Mouse (Mus musculus) right cerebral cortex, postnatal 4 days (tissue): ENCODE measurements around the gene Ube2j1.

ENCODE experiments used
- DNase-seq: peaks from one replicate; pipeline ENCODE4 v3.0.0-alpha.2; 2022

Ube2j1 gene

DNA sequence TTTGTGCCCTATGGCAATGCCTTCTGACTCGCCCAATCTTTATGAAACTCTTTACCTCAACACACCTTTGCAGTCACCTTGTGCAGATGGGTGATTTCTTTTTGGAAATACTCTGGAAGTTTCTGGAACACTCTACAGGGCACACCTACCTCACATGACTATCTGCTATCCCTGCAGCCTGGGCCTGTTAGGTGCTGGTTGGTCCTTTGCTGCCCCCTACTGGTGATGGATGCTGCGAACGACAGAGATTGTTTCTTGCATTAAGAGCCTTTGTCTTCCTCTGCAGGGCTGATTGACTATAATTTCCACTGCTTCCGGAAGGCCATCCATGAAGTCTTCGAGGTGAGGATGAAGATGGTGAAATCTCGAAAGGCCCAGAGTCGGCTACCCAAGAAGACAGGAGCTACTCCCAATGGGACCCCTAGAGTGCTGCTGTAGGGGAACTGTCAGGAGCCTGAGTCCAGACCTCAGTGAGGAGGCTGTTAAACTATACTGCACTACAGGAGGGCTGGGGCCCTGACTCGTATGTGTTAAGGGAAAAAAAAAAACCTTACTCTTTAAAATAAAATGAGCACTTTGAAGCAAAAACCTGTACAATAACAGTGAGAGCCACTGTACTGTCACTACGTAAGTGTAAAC is 12.7 kb upstream of the Ube2j1 start:
- peak; percentile 94 for DNase-seq

DNA sequence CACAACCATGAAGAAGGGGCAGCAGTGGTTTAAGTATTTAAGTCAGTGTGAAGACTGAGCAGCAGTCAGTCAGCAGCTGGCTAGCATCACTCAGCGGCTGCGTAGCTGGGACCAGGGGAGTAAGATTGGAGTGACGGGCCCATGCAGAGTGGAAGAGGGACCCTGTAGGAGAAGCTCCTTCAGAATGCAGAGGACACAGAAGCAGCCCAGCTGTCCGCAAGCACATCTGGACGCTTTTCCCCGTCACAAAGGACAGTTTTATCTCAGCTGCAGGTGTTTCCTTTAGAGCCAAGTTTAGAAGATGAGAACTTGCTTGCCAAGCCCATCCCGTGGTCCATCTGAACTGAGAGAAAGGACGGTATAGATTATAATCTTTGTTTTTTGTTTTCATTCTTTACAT is 6.8 kb upstream of the Ube2j1 start:
- no peak for DNase-seq

DNA sequence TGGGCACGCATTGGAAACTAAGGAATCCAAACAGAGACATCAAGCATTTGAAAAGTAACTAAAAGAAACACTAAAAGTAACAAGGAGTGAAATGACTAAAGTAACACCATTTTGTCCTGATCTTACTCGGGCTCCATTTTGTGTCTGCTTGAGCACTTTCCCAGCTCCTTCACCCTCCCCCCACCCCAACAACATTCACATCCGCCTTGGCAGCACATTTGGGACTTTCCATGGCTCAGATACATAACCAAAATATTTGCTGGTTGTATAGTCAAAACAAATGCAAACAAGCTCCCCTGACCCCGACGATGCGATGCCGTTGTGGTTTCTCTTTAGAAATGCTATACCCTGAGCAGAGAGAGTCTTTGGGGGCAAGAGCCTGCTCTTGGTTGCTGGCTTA is 2.1 kb upstream of the Ube2j1 start:
- no peak for DNase-seq

DNA sequence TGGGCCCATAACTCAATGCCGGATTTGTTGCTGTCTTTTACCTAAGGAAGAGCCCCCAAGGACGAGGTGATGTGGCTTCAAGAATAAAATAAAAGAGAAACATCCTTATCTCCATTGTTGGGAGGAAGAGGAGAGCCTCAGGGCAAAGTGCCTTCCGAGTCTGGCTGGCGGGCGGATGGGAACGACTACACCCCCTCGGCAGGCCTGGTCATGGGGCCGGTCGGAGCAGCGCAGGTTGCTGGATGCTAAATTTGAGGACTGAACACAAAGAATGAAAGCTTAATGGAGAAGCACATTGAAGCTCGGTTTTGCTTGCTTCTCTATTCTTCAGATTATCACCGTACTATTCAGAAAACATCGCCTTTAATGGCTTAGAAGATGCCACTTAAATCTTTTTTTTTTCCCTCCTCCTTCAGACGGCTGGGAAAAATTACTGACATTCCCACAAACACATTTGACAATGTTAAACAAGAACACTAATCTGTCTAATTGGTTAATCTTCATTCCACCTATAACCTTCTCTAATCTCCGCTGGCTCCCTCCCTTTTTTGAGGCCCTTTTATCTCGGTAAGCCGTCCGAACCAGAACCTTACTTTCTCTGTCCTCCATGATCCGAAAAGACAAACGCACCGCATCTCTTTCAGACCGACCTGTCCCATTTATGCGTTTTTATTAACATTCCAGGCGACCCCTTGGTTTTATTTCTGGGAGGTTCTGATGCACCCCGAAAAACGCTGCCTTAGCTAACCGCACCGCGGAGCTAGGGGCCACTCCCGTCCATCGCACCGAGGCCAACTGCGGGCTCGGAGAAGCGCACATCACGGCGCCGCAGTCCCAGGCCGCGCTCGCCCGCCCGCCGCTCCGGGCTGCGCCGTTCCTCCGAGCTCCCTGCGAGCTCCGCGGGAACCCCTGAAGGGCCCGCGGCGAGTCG is 687 bp upstream of the Ube2j1 start:
- DNase-seq, result no peak

DNA sequence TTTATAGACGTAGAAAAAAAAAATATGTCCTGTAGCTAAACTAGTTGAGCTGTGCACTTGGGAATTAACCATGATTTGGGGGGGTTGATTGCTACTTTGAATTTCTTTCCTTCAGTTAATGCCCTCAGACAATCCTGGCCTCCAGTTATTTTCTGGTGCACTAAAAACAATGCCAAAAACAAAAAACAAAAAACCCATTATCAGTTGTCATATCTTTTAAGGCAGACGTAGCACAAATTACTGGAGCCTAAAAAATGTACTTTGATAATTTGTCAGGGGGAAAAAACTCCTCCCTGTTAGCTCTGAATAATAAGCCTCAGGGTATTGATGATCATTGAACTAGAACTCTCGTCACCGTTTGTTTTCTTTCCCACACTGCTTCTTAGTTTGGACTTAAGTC is 829 bp downstream of the Ube2j1 start:
- DNase-seq, result no peak

DNA sequence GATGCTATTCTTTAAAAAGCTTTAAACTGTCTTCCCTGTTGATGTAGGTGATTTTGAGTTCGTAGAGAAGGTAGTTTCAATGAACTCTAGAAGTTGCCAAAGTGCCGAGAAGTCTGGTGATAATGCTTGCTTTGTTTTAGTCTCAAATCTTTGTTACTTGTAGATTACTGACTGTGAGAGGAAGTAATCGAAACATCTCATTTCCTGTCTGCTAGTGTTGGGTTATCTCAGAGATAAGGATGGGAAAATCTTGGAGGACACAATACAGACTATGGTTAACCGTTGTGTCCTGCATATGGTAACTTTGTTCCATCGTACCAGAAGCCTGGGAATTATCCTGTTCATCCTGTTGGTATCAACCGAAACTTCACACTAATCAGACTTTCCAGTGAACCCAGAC is 2.3 kb downstream of the Ube2j1 start:
- no peak for DNase-seq

DNA sequence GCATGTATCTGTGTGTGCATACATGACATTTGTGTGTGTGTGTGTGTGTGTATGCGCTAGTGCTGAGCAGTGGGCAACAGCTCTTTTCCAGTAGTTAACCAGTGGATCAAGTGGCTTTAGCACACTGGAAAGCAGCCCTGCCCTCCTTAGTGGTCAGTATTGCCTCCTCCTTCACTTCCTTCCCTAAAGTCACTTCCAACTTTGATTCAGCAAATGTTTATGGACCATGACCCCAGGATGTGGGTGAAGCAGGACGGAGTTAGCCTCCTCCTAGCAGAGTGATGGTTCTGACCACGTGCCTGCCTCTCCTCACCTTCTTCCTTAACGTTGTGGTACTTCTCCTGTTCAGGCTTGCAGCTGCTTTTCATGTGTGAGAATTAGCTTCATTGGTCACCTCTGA is 8.6 kb downstream of the Ube2j1 start:
- DNase-seq, result no peak

DNA sequence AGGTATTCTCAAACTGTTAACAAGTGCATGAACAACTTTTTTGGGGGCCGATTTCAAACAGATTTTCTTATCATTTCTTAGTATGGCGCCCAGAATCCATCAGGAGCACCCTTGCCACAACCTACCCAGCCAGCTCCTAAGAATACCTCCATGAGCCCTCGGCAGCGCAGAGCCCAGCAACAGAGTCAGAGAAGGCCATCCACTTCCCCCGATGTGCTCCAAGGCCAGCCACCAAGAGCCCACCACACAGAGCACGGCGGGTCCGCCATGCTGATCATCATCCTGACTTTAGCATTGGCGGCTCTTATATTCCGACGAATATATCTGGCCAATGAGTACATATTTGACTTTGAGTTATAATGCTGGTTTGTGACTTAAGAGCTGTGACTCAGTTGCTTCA is 18.4 kb downstream of the Ube2j1 start:
- no peak for DNase-seq

DNA sequence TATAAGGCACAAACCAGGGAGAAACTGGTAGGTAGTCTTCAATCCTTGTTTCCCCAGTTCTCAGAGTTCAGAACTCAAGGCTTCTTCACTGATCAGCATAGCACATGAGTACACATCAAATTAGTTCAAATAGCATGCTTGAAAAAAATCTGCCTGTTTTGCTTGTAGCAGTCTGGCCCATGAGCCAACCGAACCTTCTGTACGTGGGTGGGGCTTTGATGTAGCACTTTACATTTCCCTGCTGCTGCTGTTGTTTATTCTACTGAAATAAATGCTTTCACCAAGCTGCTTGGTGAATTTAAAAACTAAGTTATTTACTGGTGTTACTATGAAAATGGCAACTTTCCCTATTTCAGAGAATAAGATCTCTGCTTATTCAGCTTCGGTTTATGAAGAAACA is 20.8 kb downstream of the Ube2j1 start:
- no peak for DNase-seq

DNA sequence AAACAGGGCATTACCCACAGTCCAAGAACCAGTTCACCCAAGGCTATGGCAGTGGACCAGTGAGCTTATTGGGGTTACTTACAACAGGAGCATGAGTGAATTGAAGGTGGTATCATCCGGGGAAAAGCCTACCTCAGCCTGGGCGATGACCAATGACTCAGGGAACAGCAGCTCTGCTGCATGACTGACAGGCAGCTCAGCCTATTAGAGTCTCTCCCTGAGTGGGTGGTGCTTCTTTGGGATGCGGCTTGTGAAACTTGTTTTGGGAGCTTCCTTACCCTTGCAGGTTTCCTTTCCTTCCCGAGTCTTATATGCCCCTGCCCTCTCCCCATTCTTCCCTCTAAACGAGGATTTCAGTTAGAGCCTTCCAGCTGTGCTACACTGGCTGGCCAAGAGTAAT is 21.4 kb downstream of the Ube2j1 start:
- DNase-seq, result no peak

DNA sequence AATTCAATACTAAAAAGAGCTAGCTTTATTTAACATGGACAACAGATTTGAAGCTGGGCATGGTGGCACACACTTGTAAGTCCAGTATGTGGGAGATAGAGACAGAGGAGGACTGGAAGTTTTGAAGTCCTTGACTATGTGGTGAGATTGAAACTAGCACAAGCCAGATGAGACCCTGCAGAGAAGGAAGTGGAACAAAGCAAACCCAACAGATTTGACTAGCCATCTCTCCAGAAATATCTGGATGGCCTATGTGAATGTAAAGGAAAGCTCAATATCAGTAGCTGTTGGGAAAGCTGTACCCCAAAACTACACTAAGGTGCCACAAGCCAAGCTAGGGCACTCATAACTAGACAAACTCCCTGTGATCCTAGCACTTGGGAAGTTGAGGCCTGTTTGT is 23.2 kb downstream of the Ube2j1 start:
- no peak for DNase-seq

DNA sequence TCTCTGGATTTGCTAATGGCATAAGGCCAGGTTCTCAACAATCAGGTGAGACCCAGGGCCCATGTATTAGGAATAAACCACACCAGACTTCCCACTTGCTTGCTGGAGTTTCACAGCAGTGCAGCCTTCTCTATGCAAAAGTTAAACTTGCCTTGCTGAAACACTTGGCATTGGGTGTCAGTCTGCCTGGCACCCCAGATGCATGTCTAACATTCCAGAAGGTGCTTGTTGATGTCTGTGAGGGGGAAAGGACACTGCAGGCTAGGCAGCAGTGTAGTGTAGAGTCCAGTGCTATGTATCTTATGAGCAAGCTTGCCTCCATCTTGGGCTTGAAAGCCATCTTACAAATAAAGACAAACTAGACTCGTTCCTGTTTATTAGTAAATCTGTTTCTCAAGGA is 25.1 kb downstream of the Ube2j1 start:
- no peak for DNase-seq

DNA sequence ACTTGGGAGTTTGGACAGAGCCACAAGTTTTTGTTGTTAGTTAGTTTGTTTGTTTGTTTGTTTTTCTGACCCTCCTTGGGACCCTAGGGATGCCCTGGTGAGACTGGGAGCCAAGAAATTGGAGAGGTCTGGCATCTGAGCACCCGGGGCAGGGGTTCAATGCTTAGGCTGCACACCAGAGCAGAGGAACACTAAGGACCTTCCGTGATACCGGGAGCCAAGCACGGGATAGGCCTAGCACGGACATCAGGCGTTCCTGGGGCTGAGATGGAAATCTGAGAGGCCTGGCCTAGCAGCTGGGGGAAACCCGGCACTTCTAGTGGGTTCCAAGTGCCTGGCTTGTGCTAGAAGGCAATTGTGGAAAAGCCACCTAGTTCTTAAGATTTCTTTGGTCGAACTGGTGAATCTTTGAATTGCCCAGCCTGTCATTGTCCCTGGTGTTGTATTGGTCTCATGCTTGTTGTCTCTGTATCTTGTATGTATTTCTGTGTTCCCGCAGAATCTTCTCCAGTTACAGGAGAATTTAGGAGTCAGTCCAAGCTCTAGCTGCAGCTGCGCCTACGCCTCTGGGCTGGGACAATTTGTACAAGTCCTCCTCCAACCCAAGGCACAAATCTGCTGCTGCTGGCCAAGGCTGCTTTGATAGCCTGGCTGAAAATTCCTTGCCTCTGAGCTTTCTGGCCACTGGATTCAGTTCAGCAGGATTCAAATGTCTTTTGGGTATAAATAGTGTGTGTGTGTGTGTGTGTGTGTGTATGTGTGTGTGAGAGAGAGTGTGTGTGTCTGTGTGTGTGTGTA is 26.9 kb downstream of the Ube2j1 start:
- no peak for DNase-seq

DNA sequence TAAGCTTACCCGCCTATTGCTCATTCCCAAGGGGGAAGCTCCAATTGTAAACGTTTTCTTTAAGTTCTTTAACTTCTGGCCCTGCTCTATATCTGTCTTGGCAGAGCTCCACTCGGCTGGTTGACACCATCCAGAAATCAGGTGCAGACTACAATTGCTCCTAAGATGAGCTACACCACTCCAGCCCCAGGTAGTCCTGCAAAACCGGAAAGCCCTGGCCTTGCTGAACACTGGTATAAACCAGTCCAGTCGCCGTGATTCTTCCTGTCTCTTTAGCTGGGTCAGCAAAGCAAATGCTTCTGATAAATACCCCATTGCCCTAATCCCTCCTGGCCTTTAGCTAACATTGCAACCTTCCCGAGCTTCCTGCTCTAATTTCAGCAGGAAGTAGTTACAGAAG is 29.9 kb downstream of the Ube2j1 start:
- DNase-seq, result no peak

DNA sequence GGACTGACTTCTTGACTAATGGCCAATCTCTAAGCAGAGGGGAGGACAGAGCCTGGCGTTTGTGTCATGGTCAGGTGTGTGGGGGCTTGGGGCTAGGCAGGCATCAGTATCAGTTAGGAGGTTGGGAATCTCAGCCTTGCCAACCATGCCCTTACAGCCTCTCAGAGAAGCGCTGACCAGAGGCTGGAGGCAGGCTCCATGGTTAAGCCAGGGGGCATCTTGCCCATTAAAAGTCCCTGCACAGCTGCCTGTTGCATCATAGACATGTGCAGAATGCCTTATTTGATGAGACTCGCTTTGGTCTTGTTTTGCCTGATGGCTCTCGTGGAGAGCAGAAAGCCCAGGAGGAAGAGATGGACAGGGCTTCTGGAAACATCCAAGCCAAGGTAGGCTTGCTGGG is 31.8 kb downstream of the Ube2j1 start, which contains the start of gene Gabrr2:
TSS of gene Gabrr2 (plus strand) at position 19 of the 400 bp plus-strand sequence.
- DNase-seq, result no peak

DNA sequence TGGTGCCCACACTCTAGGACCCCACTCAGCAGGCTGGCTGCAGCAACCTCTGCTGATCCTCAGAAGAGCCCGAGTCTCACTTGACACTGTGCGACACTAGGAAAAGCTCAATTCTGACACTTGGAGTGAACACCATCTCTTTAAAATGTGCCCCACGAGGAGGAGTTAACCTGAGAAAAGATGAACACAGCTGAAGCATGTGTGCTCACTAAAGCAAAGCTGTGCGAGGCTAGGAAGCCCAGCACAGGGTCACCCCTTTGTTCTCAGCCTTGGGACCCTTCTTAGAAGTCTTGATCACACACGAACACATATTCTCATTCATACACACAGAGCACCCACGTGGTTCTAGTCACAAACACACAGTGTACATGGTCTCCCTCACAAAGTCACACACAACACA is 33.8 kb downstream of the Ube2j1 start:
- DNase-seq, result no peak

DNA sequence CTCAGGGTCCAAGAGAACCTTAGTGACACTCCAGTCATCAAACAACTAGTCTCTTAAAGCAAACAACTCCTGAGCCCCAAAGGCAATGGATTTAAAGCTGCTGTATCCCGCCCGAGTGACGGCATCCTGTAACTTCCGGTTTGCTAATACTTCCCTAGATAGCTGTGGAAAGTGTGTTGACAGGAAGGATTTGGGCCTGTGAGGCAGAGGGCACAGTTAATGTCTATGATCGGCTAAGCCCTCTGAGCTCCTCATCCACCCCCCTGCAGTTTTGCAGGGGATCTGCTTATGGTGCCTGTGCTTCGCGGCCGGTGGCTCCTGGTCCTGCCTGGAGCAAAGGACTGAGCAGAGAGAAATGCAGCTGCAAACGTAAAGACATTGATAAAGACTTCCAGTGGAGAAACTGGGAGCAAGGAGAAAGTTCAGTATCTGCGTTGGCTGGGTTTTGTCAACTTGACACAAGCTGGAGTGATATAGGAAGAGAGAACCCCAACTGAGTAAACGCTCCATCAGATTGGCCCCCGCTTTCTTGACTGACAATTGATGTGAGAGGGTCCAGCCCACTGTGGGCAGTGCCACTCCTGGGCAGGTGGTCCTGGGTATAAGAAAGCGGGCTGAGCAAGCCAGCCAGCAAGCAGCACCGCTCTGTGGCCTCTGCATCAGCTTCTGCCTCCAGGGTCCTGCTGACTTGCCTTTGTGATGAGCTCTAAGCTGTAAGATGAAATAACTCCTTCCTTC is 35.2 kb downstream of the Ube2j1 start:
- DNase-seq, result no peak

DNA sequence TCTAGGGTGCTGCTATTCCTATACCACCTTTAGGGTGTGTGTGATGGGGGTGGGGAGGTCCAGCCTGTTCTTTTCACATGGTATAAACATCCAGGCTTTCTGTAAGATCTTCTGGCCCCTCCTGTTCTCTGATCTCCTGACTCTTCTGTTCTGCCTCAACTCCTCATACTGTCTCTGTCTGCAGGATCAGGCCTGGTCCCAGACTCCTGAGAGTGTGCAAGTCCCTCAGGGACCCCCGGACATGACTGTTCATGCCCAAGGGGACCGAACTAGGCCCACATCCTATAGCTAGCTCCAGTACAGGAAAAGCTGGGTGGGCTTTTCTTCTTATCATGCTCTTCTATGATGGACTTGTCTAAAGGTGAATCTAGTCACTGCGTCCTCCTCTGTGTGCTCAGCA is 36.1 kb downstream of the Ube2j1 start:
- no peak for DNase-seq

DNA sequence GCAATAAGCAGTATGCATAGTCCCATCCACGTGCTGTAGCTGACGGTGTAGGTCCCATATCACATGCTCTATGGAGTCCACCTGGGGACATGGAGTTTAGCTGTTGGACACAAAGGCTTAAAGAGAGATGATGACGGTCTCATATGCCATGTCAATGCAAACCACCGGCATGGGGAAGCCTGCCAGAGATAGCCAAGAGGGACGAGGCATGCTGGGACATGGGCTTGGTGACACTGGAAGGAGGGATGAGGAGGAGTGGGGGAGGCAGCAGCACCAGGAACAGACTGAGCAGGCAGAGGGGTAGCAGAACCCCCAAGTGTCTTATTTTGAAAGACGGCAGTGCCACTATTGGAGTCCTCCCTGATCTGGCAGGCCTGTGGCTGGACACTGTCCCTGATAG is 36.6 kb downstream of the Ube2j1 start:
- no peak for DNase-seq

DNA sequence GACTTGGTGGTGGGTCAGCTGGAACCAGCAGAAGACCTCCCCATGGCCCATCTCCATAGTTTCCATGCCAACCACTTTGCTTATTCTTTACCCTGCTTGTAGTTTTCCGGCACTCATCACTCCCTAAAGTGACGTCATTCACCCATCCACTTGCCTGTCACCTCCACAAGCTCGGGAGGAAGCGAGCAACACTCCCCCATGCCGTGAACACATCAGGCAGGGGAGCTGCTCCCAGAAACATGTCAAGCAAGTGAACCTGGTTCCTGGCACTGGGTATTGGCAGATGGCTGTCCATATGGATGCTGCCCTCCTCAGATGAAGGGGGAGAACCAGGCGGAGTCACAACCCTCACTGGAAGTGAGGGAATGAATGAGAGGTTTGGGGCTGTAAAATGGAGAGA is 37.7 kb downstream of the Ube2j1 start:
- no peak for DNase-seq

DNA sequence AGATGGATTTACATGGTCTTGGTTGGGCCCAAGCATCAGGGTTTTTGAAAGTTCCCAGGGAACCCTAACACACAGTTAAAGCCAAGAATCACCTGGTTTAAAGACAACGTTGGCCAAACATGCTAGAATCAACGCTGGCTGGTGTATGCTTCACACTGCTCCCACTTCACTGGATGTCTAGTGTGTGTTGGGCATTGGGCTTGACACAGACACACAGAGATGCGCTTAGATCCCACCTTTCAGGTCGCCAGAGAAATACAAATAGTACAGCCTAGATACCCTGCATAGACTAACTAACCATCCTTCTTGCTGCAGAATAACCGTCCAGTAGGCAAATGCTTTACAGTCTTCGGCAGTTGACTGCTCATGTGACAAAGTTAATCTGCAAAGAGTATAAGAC is 39.1 kb downstream of the Ube2j1 start:
- no peak for DNase-seq

DNA sequence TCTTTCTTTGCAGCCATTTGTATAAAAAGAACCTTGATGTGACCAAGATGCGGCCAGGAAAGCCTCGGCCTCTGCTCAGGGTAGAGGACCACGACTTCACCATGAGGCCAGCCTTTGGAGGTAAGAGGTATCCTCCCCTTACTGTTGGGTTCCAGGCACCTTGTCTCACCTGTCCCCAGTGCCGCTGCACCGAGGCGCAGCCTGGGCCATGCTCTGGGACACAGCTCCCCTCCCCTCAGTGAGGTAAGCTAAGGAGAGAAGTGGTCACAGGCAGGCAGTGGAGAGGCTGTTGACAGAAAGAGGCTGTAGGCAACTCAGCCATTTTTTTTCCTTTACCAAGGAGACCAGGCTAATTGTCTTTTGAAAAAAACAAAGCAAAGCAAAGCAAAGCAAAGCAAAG is 40.1 kb downstream of the Ube2j1 start:
- DNase-seq, result no peak
